Mouse (Mus musculus): ENCODE results near the gene Slc24a3. TPM values are rescaled to one million over a fixed set of nuclear protein-coding genes. Genes with fewer than 3 reads are reported as not detected.

Slc24a3 gene
- polyA plus RNA-seq, 1 experiment from 2014 or later = 2.3 TPM

- 86% methylated on average over 6 of the region's 6 CpGs for WGBS
- peaks cover 31% of the 10 kb centered on the region for H3K27me3 ChIP-seq
Measured at GRCm38 (mm10) chr2:145165854-145166253, 1.7 kb upstream of the Slc24a3 start.

DNA sequence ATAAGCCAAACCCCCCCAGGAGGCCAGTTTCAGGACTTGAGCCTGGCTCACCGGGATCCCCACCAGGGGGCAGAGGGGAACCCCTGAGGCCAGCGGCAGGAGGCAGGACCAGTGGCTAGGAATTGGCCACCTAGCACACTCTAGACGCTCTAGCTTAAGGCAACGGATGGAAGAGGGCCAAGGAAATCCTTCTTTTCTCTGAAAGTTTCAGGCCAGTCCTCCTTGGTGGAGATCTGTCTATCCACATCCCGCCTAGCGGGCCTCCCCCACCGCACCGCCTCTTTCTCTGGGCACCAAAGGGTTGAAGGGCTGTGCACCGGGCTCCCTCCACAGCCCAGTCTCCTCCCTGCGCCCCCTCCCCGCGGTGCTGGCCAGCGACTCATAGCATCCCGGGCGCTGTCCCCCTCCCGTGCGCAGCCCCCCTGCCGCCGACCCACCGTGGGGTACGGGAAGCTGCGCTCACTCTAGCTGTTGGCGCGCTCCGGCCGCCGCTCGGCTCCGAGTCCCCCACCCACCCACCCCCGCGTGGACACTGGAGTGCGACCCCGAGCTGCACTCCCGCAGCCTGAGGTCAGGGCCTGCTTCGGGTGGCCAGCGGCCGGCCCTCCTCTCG is 397 bp upstream of the Slc24a3 start:
- WGBS = 1% methylated on average over 37 of the region's 38 CpGs
- H3K4me1 ChIP-seq = peaks cover 15% of the 10 kb centered on the region
- H3K36me3 ChIP-seq = no peaks in the 10 kb centered on the region
- ATAC-seq (ENCODE audit: insufficient number of reproducible peaks, insufficient read depth, low FRiP score, low TSS enrichment, low read depth) = peak; percentile 77; the same call in 1 of the 2 replicates
- peak overlapping the region; percentile 90 for H3K4me2 ChIP-seq
- H3K9me3 ChIP-seq = no peaks in the 10 kb centered on the region
- H3K27me3 ChIP-seq = peaks cover 31% of the 10 kb centered on the region
- peak overlapping the region; percentile 73 for H3K4me3 ChIP-seq
- peak overlapping the region; percentile 79 for H3K9ac ChIP-seq
- peak overlapping the region; percentile 69 for H3K27ac ChIP-seq

More at GRCm38 (mm10) chr2:145165854-145166253, 1.7 kb upstream of the Slc24a3 start:
- Histone ChIP-seq H3K27ac (no peak overlapping the region), H3K9me3 (no peaks in the 10 kb centered on the region), H3K4me2 (no peak overlapping the region), H3K9ac (no peak overlapping the region), H3K4me3 (no peak overlapping the region), H3K4me1 (peaks cover 18% of the 10 kb centered on the region), H3K36me3 (no peaks in the 10 kb centered on the region)
- no peak for ATAC-seq (ENCODE audit: insufficient number of reproducible peaks, insufficient read depth, low FRiP score, low TSS enrichment, low read depth)

DNA sequence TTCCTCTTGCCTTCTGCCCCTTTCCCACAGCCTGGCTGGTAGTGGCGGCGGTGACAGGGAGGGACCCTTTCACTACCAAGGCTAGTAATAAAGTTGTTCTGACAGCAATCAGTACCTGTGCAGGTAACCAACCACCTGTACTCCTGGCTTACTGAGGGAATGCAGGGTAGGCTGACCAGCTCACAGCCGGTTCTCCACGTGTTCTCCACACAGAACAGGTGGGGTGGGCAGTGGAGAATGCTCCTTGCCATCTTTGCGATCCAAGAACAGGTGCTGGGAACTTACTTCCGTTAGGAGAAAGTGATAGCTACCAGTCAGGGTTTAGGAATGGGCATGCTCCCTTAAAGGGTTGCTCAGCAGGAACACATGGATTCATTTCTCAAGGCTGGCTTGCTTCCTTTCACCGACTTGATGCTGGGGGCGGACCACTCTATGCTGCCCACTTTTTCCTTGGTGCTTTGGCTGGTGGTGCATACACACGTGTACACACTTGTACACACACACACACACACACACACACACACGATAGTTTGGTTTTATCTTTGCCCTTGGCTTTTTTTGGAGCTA is 934 bp downstream of the Slc24a3 start:
- Histone ChIP-seq H3K27me3 (peaks cover 31% of the 10 kb centered on the region), H3K36me3 (no peaks in the 10 kb centered on the region), H3K4me3 (peak overlapping the region; percentile 73), H3K4me2 (peak overlapping the region; percentile 90), H3K4me1 (peaks cover 15% of the 10 kb centered on the region), H3K27ac (peak overlapping the region; percentile 69; the same call in 1 of the 2 replicates), H3K9ac (peak overlapping the region; percentile 79), H3K9me3 (no peaks in the 10 kb centered on the region)
- ATAC-seq (ENCODE audit: insufficient number of reproducible peaks, insufficient read depth, low FRiP score, low TSS enrichment, low read depth) = no peak
- 9% methylated on average over 10 of the region's 10 CpGs for WGBS

DNA sequence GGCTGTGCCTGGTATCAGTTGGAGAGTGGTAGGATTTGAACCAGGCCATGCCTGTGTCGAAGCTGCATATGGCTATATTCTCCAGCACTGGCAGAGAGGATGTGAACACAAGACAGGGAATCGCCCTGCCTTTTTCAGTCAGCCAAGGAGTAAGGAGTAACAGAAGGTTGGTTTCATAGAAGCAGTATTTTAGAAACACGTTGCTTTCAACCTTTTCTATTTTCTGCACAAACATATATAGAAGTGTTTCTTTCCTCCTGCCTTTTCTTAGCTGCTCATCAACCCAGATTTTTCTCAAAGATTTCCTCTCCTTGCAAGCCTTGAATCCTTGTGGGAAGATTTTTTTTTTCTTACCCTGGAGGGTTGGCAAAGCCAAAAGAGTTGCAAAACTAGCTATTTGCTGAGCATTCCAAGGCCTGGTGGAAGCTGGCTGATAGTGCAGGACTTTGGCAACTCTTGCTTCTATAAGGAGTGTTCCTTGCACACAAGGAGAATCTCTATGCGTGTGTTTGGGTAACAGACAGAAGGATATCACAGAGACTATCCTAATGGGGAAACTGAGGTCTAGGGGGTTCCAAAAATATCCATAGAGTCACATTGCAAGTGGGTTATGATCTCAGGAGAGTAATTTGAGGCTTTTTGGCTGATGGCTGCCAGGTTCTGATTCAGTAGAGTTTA is 5.6 kb downstream of the Slc24a3 start:
- 84% methylated on average over 4 of the region's 4 CpGs for WGBS
- Histone ChIP-seq H3K9me3 (no peaks in the 10 kb centered on the region), H3K4me3 (no peak overlapping the region), H3K4me1 (peaks cover 7% of the 10 kb centered on the region; the same call in 1 of the 2 replicates), H3K27ac (no peak overlapping the region), H3K4me2 (no peak overlapping the region), H3K36me3 (no peaks in the 10 kb centered on the region), H3K9ac (no peak overlapping the region), H3K27me3 (peaks cover 20% of the 10 kb centered on the region)
- ATAC-seq (ENCODE audit: insufficient number of reproducible peaks, insufficient read depth, low FRiP score, low TSS enrichment, low read depth) = no peak

- Histone ChIP-seq H3K4me2 (no peak overlapping the region), H3K27ac (no peak overlapping the region), H3K4me1 (no peaks in the 10 kb centered on the region), H3K27me3 (peaks cover under 1% of the 10 kb centered on the region; the same call in 1 of the 2 replicates), H3K9ac (no peak overlapping the region), H3K36me3 (no peaks in the 10 kb centered on the region), H3K4me3 (no peak overlapping the region), H3K9me3 (no peaks in the 10 kb centered on the region)
- no peak for ATAC-seq (ENCODE audit: insufficient number of reproducible peaks, insufficient read depth, low FRiP score, low TSS enrichment, low read depth)
- WGBS = 86% methylated on average over 7 of the region's 7 CpGs
Measured at GRCm38 (mm10) chr2:145175036-145175435, 7.5 kb downstream of the Slc24a3 start.

GRCm38 (mm10) chr2:145182410-145182809 is 14.9 kb downstream of the Slc24a3 start:
- no peak for ATAC-seq (ENCODE audit: insufficient number of reproducible peaks, insufficient read depth, low FRiP score, low TSS enrichment, low read depth)
- 65% methylated on average over 8 of the region's 8 CpGs for WGBS
- Histone ChIP-seq H3K9me3 (no peaks in the 10 kb centered on the region), H3K4me1 (no peaks in the 10 kb centered on the region), H3K4me3 (no peak overlapping the region), H3K27me3 (no peaks in the 10 kb centered on the region), H3K4me2 (no peak overlapping the region), H3K9ac (no peak overlapping the region), H3K36me3 (no peaks in the 10 kb centered on the region), H3K27ac (no peak overlapping the region)

DNA sequence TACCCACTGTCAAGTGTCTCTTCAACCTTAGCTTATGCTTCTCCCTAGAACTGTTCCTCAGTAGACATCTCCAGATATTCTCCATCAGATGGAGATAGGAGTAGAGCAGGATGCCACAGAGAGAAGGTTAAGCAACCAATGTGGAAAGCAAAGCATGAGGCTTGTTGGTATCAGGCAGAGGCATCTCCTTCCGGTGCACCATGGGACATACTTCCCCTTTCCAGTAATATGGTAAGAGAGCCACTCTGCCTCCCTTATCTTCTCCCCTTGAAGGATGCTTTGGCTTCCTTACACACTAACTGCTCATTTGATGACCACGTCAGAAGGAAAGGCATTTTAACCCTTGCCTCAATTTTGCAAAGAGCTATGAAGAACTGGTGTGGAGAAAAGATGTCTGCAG is 21.3 kb downstream of the Slc24a3 start:
- WGBS = 71% methylated on average over 2 of the region's 2 CpGs
- Histone ChIP-seq H3K4me3 (no peak overlapping the region), H3K4me2 (no peak overlapping the region), H3K36me3 (no peaks in the 10 kb centered on the region), H3K27ac (no peak overlapping the region), H3K9me3 (no peaks in the 10 kb centered on the region), H3K9ac (no peak overlapping the region), H3K4me1 (no peaks in the 10 kb centered on the region), H3K27me3 (no peaks in the 10 kb centered on the region)
- ATAC-seq (ENCODE audit: insufficient number of reproducible peaks, insufficient read depth, low FRiP score, low TSS enrichment, low read depth) = no peak

DNA sequence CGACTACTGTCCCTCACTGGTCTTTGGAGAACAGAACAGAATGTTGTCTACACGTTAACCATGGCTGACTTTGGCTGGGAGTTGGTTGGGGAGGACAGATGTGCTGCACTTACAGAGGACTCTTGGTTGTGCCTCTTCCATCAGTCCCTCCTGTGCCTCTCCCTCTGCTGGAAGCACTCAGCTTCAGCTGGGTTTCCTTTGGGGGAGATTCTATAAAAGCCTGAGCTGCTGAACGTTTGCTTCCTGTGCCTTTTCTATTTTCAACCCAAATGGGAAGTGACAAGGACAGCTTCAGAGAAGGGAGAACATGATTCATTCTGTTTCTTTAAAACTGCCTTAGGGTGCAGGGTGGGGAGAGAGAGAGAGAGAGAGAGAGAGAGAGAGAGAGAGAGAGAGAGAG is 28.5 kb downstream of the Slc24a3 start:
- H3K27ac ChIP-seq = no peak overlapping the region
- WGBS = 69% methylated on average over 3 of the region's 3 CpGs
- no peak for ATAC-seq (ENCODE audit: insufficient number of reproducible peaks, insufficient read depth, low FRiP score, low TSS enrichment, low read depth)
- H3K27me3 ChIP-seq = no peaks in the 10 kb centered on the region
- no peak overlapping the region for H3K4me2 ChIP-seq
- no peaks in the 10 kb centered on the region for H3K4me1 ChIP-seq
- no peak overlapping the region for H3K4me3 ChIP-seq
- H3K9me3 ChIP-seq = no peaks in the 10 kb centered on the region
- no peak overlapping the region for H3K9ac ChIP-seq
- H3K36me3 ChIP-seq = no peaks in the 10 kb centered on the region

GRCm38 (mm10) chr2:145196501-145197042 is 29.0 kb downstream of the Slc24a3 start:
- Histone ChIP-seq H3K36me3 (no peaks in the 10 kb centered on the region), H3K27me3 (no peaks in the 10 kb centered on the region), H3K27ac (no peak overlapping the region), H3K9ac (no peak overlapping the region), H3K4me3 (no peak overlapping the region), H3K9me3 (no peaks in the 10 kb centered on the region), H3K4me2 (no peak overlapping the region), H3K4me1 (no peaks in the 10 kb centered on the region)
- ATAC-seq (ENCODE audit: insufficient number of reproducible peaks, insufficient read depth, low FRiP score, low TSS enrichment, low read depth) = no peak
- 93% methylated on average over 7 of the region's 7 CpGs for WGBS

DNA sequence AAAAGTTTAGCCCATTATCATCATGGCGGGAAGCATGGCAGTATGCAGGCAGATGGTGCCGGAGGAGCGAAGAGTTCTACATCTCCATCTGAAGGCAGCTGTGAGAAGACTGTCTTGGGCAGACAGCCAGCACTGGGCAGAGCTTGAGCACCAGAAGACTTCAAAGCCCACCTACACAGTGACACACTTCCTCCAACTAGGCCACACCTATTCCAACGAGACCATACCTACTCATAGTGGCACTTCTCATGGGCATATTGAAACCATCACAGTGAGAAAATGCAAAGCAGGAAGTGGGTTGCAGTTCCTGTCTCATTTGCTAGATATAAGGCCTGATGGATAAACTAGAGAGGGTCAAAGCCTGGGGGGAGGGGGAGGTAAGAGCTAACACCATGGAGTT is 29.5 kb downstream of the Slc24a3 start:
- H3K4me1 ChIP-seq = no peaks in the 10 kb centered on the region
- WGBS = 88% methylated on average over 4 of the region's 4 CpGs
- H3K4me3 ChIP-seq = no peak overlapping the region
- ATAC-seq (ENCODE audit: insufficient number of reproducible peaks, insufficient read depth, low FRiP score, low TSS enrichment, low read depth) = no peak
- H3K4me2 ChIP-seq = no peak overlapping the region
- no peaks in the 10 kb centered on the region for H3K36me3 ChIP-seq
- H3K27ac ChIP-seq = no peak overlapping the region
- H3K9me3 ChIP-seq = no peaks in the 10 kb centered on the region
- no peaks in the 10 kb centered on the region for H3K27me3 ChIP-seq
- no peak overlapping the region for H3K9ac ChIP-seq

DNA sequence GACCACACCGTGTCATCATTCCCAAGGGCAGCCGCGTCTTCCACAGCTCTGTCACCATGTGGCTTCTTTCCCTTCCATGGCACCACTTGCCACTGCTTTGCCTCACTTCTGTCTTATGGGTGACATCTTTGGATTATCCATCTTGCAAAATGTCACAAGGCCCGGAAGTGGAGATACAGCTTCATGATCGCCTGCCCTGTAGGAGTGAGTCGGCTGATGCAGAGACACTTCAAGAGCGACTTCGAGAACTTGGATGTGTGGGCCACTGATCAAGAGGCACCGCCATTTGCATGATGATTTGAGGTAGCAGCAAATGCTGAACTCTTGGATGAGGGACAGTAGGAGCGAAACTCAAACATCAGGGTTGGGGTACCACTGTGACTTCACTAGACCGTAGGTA is 46.0 kb downstream of the Slc24a3 start:
- Histone ChIP-seq H3K4me2 (no peak overlapping the region), H3K4me3 (no peak overlapping the region), H3K4me1 (peaks cover 9% of the 10 kb centered on the region), H3K27me3 (no peaks in the 10 kb centered on the region), H3K27ac (no peak overlapping the region), H3K36me3 (no peaks in the 10 kb centered on the region), H3K9ac (no peak overlapping the region), H3K9me3 (no peaks in the 10 kb centered on the region)
- 96% methylated on average over 11 of the region's 11 CpGs for WGBS
- no peak for ATAC-seq (ENCODE audit: insufficient number of reproducible peaks, insufficient read depth, low FRiP score, low TSS enrichment, low read depth)

All from embryonic facial prominence, embryonic 13.5 days (tissue).